Mouse (Mus musculus): Measurements from ENCODE around the gene Sall1.

DNA sequence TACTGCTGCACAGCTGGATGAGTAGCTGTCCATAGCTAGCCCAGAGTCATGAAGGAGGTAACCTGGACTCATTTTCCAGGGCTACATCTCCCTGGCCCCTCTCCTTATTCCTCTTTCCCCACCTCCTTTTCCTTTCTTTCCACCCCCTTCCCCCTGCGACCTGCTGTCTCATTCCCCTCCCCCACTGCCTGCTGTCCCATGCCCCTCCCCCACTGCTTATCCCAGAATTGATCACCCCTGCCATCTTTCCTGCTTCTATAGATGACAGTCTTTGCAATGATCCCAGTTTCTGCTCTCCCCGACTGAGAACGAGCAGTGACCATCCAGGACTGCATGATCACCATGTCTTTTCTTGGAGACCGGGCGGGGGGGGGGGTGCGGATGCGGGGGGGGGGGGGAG, 35.2 kb downstream of the Sall1 start:
- TF ChIP-seq CTCF (conservative IDR thresholded peaks at IDR 0.05; ENCODE audit: low read length) (no peak), POU5F1 (IDR thresholded peaks at IDR 0.05; ENCODE audit: borderline replicate concordance, low read length) (no peak), NANOG (IDR thresholded peaks at IDR 0.05; ENCODE audit: borderline replicate concordance, low read length) (no peak)
